Mouse (Mus musculus) megakaryocyte, embryonic 14.5 days (primary cell): ENCODE measurements around the gene Dennd2c.

Experiments
- FLI1 ChIP-seq: IDR thresholded peaks from 2 replicates; pipeline ENCODE4 v1.6.1; 2012; ENCODE audit warnings: low read length, inconsistent platforms, mixed read lengths
- GATA1 ChIP-seq: IDR thresholded peaks from 3 replicates; pipeline ENCODE4 v1.6.1; 2012; ENCODE audit warnings: mixed read lengths, low read length, inconsistent platforms, borderline replicate concordance

DNA sequence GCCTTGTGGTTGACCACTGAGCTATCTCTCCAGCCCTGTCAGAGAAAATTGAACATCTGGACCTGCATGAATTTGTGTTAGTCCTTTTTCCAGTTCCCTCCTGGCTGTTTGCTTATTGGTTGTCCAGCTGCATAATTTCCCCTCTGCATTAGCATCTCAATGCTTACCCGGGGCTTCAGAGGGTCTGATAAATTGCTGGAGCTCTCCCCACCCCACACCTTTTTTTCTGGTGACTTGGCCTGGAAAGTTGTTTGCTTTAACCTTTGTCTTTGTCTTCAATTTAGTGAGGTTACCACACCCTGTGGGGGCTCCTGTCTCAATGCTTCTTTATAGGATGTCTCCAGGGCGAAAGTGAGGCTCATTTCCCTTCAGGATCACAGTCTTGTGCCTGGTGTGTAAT, 24.8 kb downstream of the Dennd2c start:
- TF ChIP-seq GATA1 (no peak), FLI1 (no peak)
